Mouse (Mus musculus) hindbrain, postnatal 0 days (tissue): ENCODE data around the gene Cyp2b10. TPM values are rescaled to one million over a fixed set of nuclear protein-coding genes. Genes with fewer than 3 reads are reported as not detected.
A peak's percentile ranks its signal among the peaks of the same experiment; 100 is the strongest.

Source experiments
- ATAC-seq: fragments of 200-750 bp; cut with Nextera tagmentation; 2 replicates; pipeline ENCODE4 v1.8.0; 2017; ENCODE audit warnings: mild to moderate bottlenecking, moderate TSS enrichment, moderate library complexity
- DNase-seq: peaks from one replicate; pipeline ENCODE4 v3.0.0-alpha.2; 2015; ENCODE audit warnings: low spot score
- H3K27ac ChIP-seq: fragments of 300-500 bp; sonication (generic); 2 replicates; pipeline ENCODE4 v1.5.1; 2014; ENCODE audit warnings: mild to moderate bottlenecking
- H3K27me3 ChIP-seq: fragments of 300-500 bp; sonication (generic); 2 replicates; pipeline ENCODE4 v1.6.1; 2014; ENCODE audit warnings: low read length, mixed read lengths; ENCODE audit not compliant: insufficient read depth
- H3K36me3 ChIP-seq: fragments of 300-500 bp; sonication (generic); 2 replicates; pipeline ENCODE4 v1.6.1; 2014; ENCODE audit warnings: low read length, mixed read lengths; ENCODE audit not compliant: insufficient read depth
- H3K4me1 ChIP-seq: fragments of 300-500 bp; sonication (generic); 2 replicates; pipeline ENCODE4 v1.6.1; 2014; ENCODE audit warnings: antibody characterized with exemption, low read length, mixed read lengths; ENCODE audit not compliant: insufficient read depth
- H3K4me2 ChIP-seq: fragments of 300-500 bp; sonication (generic); 2 replicates; pipeline ENCODE4 v1.6.1; 2014; ENCODE audit warnings: low read depth, mild to moderate bottlenecking, low read length, moderate library complexity, mixed read lengths
- H3K4me3 ChIP-seq: fragments of 300-500 bp; sonication (generic); 2 replicates; pipeline ENCODE4 v1.5.1; 2014; ENCODE audit warnings: low read length
- H3K9ac ChIP-seq: fragments of 300-500 bp; sonication (generic); replicated peaks from 2 replicates; pipeline ENCODE4 v1.6.1; 2014; ENCODE audit warnings: mild to moderate bottlenecking, low read length, moderate library complexity, mixed read lengths
- H3K9me3 ChIP-seq: fragments of 300-500 bp; sonication (generic); 2 replicates; pipeline ENCODE4 v1.6.1; 2016; ENCODE audit warnings: low read length, mixed read lengths
- CTCF ChIP-seq: IDR thresholded peaks from 2 replicates; pipeline ENCODE4 v1.5.1; 2016; ENCODE audit warnings: antibody characterized with exemption, control low read depth, low read depth
- WGBS: fragments of 180-500 bp; shearing (Covaris S2); extraction: QIAGEN DNeasy Blood & Tissue Kit; methylation state at CpG from one replicate; pipeline ENCODE4 v1.1.7; 2014; 5-methylcytosine and 5-hydroxymethylcytosine counted together
- polyA plus RNA-seq: library from polyadenylated mRNA; unstranded; fragments of >200 nt; fragmentation: Nextera tagmentation; extraction: Ambion mirVana; gene quantifications from 2 replicates; pipeline ENCODE4 v1.2.1, GENCODE M21; 2015
- total RNA-seq: library from RNA; depleted of rRNA; stranded (reverse); fragments of >200 nt; gene quantifications from 2 replicates; pipeline ENCODE4 v1.2.3, GENCODE M21; 2014; rRNA removed

Gene Cyp2b10
- total RNA-seq (not detected in 2 replicates), polyA plus RNA-seq (not detected in 2 replicates)

DNA sequence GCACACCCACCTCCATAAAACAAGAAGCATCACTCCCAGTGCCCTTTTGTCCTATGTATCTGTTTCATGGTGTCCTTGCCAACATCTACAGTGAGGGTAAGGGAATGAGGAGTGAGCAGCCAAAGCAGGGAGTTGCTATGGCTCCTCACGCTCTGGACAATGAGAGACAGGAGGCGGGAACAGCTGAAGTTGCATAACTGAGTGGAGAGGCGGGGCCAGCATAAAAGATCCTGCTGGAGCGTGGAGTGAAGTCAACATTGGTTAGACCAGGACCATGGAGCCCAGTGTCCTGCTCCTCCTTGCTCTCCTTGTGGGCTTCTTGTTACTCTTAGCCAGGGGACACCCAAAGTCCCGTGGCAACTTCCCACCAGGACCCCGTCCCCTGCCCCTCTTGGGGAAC is at the start of gene Cyp2b10:
TSS of gene Cyp2b10 (plus strand) at position 210 of the 400 bp plus-strand sequence.
- no peak within 1 kb of the TSS for H3K9ac ChIP-seq
- no peaks in the 10 kb centered on the region for H3K36me3 ChIP-seq
- WGBS, result 65% methylated on average over 6 of the region's 6 CpGs
- DNase-seq, result no peak
- no peaks in the 10 kb centered on the region for H3K9me3 ChIP-seq
- H3K27me3 ChIP-seq, result no peaks in the 10 kb centered on the region
- no peak for ATAC-seq
- H3K4me1 ChIP-seq, result no peaks in the 10 kb centered on the region
- H3K4me2 ChIP-seq, result no peak within 1 kb of the TSS
- TF ChIP-seq CTCF, result no peak
- H3K4me3 ChIP-seq, result no peak within 1 kb of the TSS
- no peak within 1 kb of the TSS for H3K27ac ChIP-seq

DNA sequence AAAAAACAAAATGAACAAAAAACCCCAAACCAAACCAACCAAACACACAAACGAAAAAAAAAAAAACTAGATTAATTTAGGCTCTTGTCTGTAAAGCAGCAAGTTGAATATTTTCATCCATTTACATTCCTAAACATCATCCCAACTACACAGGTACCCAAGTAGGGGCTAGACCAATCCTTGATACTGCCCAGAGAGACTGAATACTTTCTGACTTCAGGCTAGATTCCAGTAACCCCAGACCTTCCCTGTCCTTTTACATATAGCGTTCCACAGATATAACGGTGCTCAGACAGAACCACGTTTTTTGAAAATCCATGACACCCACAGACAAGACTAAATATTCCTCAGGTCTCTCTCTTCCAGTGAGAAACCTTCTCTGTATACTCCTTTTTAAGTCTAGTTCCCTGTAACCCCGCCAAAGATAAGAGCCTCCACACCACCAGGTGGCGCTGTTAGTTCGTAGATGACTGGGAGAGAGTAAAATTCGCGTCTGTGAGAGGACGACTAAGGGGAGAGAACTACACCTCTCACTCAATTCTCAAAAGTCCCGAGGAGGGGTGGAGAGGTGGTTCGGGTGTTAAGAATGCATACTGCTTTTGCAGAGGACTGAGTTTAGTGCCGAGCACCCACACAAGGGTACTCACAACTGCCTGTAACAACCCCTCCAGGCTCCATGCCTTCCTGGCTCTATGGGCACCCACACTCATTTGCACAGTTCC is 49.5 kb upstream of the Cyp2b10 start:
- Histone ChIP-seq H3K27me3 (no peaks in the 10 kb centered on the region), H3K4me1 (no peaks in the 10 kb centered on the region), H3K27ac (peak overlapping the region; percentile 60; the same call in 1 of the 2 replicates), H3K9me3 (no peaks in the 10 kb centered on the region), H3K4me2 (peak overlapping the region; percentile 67), H3K36me3 (no peaks in the 10 kb centered on the region), H3K9ac (peak overlapping the region; percentile 58), H3K4me3 (peak overlapping the region; percentile 53)
- ATAC-seq (peak; percentile 94), DNase-seq (peak; percentile 95)
- TF ChIP-seq CTCF, result peak; percentile 88
- 11% methylated on average over 13 of the region's 13 CpGs for WGBS

DNA sequence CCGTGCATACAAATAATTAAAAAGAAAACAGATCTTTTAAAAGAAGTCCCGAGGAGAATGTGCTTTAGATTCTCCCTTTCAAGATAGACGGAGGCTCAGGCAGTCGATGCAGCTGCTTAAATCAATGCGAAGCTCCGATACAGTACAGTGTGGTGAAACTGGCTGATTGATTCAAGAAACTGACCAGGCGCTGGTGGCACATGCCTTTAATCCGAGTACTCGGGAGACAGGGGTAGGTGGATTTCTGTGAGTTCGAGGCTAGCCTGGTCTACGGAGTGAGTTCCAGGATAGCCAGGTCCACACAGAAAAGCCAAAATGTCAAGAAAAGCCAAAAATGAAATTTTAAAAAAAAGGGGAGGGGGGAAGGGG is 49.0 kb upstream of the Cyp2b10 start:
- ATAC-seq, result peak; percentile 78
- TF ChIP-seq CTCF, result no peak
- H3K9ac ChIP-seq, result peak overlapping the region; percentile 58
- no peaks in the 10 kb centered on the region for H3K27me3 ChIP-seq
- H3K9me3 ChIP-seq, result no peaks in the 10 kb centered on the region
- H3K4me1 ChIP-seq, result no peaks in the 10 kb centered on the region
- no peaks in the 10 kb centered on the region for H3K36me3 ChIP-seq
- H3K27ac ChIP-seq, result peak overlapping the region; percentile 60; the same call in 1 of the 2 replicates
- 21% methylated on average over 11 of the region's 11 CpGs for WGBS
- H3K4me3 ChIP-seq, result peak overlapping the region; percentile 53
- H3K4me2 ChIP-seq, result peak overlapping the region; percentile 67
- peak; percentile 36 for DNase-seq

- Histone ChIP-seq H3K4me3 (no peak overlapping the region), H3K4me1 (no peaks in the 10 kb centered on the region), H3K4me2 (no peak overlapping the region), H3K9me3 (no peaks in the 10 kb centered on the region), H3K9ac (no peak overlapping the region), H3K27ac (no peak overlapping the region), H3K27me3 (no peaks in the 10 kb centered on the region), H3K36me3 (no peaks in the 10 kb centered on the region)
- DNase-seq (peak; percentile 37), ATAC-seq (no peak)
- 37% methylated on average over 8 of the region's 8 CpGs for WGBS
- peak; percentile 84 for TF ChIP-seq CTCF
Measured at GRCm38 (mm10) chr7:25855082-25855481, 42.3 kb upstream of the Cyp2b10 start.

DNA sequence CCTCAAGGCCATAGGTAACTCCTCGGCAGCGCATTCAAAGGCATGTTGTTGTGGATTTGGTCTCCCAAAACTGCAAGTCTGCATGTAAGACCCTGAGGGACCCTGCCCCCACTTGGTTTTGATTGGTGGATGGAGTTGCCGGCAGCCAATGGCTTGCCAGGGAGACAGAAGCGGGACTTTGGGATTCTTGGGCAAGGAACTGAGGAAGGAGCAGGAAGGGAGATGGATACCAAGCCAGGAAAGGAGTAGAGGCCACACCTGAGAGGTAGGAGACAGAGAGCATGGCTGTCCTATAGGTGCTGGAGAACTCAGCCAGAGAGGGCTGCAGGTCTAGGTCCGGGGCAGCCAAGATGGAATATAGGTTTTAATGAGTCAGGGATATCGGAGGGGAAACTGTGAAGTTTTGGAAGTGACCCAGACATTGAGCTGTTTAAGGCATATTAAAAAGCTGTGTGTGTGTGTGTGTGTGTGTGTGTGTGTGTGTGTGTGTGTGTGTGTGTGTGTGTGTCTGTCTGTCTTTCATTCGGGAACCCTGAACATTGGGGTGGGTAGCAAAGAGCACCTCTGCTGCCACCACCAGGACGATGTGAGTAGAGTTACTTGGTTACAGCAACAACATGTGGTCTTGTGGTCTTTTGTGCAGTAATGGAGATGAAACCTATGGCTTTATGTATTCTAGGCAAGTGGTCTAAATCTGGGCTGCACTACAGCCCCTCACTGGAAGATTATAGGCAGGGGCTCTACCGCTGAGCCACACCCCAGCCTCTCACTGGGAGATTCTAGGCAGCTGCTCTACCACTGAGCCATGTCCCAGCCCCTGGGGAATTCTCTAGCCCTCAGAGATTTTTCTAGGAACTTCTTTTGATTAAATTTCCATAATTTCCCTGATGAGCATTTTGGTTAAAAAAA is 37.2 kb upstream of the Cyp2b10 start:
- ATAC-seq (no peak), DNase-seq (peak; percentile 11)
- Histone ChIP-seq H3K27me3 (no peaks in the 10 kb centered on the region), H3K4me3 (no peak overlapping the region), H3K36me3 (no peaks in the 10 kb centered on the region), H3K9ac (no peak overlapping the region), H3K4me2 (peak overlapping the region; percentile 33), H3K27ac (no peak overlapping the region), H3K4me1 (no peaks in the 10 kb centered on the region), H3K9me3 (no peaks in the 10 kb centered on the region)
- 22% methylated on average over 9 of the region's 9 CpGs for WGBS
- TF ChIP-seq CTCF, result peak; percentile 46; the same call in 1 of the 2 replicates

GRCm38 (mm10) chr7:25862365-25862764 is 35.1 kb upstream of the Cyp2b10 start:
- 77% methylated on average over 2 of the region's 2 CpGs for WGBS

More at GRCm38 (mm10) chr7:25862365-25862764, 35.1 kb upstream of the Cyp2b10 start:
- TF ChIP-seq CTCF, result no peak
- Histone ChIP-seq H3K4me1 (no peaks in the 10 kb centered on the region), H3K4me2 (no peak overlapping the region), H3K4me3 (no peak overlapping the region), H3K27ac (no peak overlapping the region), H3K27me3 (no peaks in the 10 kb centered on the region), H3K36me3 (no peaks in the 10 kb centered on the region), H3K9ac (no peak overlapping the region), H3K9me3 (no peaks in the 10 kb centered on the region)
- ATAC-seq (no peak), DNase-seq (no peak)
